ENCODE assay signal across 15 mouse cellular contexts in genomic region chr19:28196881-28197280, GRCm38 (mm10).
"Had no signal": no experiment of that assay in that cellular context is flagged by ENCODE, and none has a peak within 500 bp of the region (broad histone marks: within the 10 kb centered on the region; RNA-seq: fewer than 3 reads in every experiment).

No protein-coding gene starts in this region.

- DNase-seq: lung, adult 2 months; lung, postnatal 14 days; lung, postnatal 36 days; right cerebral cortex, postnatal 14 days; thymus, adult 2 months; thymus, postnatal 25 days; thymus, postnatal 4 days had no signal

- H3K36me3 ChIP-seq: lung, embryonic 15.5 days; midbrain, embryonic 13.5 days; midbrain, embryonic 15.5 days; neural tube, embryonic 12.5 days; stomach, embryonic 15.5 days had no signal

- H3K4me3 ChIP-seq: lung, embryonic 15.5 days; megakaryocyte, embryonic 14.5 days; midbrain, embryonic 13.5 days; midbrain, embryonic 15.5 days; neural tube, embryonic 12.5 days; stomach, embryonic 15.5 days had no signal

- H3K4me1 ChIP-seq: lung, embryonic 15.5 days; megakaryocyte, embryonic 14.5 days; neural tube, embryonic 12.5 days; stomach, embryonic 15.5 days had no signal

- H3K27ac ChIP-seq: lung, embryonic 15.5 days; macrophage; midbrain, embryonic 13.5 days; midbrain, embryonic 15.5 days; neural tube, embryonic 12.5 days; stomach, embryonic 15.5 days; stomach, postnatal 0 days had no signal

- H3K9me3 ChIP-seq: lung, embryonic 15.5 days; midbrain, embryonic 15.5 days; stomach, embryonic 15.5 days had no signal

- H3K27me3 ChIP-seq: lung, embryonic 15.5 days; megakaryocyte, embryonic 14.5 days; midbrain, embryonic 13.5 days; midbrain, embryonic 15.5 days; neural tube, embryonic 12.5 days; stomach, embryonic 15.5 days had no signal
